Mouse (Mus musculus) gonadal fat pad, adult 2 months (tissue): ENCODE measurements around the gene Rnf141. TPM values are rescaled to one million over a fixed set of nuclear protein-coding genes. Genes with fewer than 3 reads are reported as not detected.

Source experiments
- DNase-seq: peaks from one replicate; pipeline ENCODE4 v3.0.0-alpha.2; 2012; ENCODE audit warnings: low read depth
- polyA plus RNA-seq: library from polyadenylated mRNA; depleted of rRNA; stranded (reverse); fragments of >200 nt; gene quantifications from 2 replicates; pipeline ENCODE4 v1.2.3, GENCODE M21; 2012

The Rnf141 gene
- polyA plus RNA-seq, 1 experiment = 24.7 TPM

DNA sequence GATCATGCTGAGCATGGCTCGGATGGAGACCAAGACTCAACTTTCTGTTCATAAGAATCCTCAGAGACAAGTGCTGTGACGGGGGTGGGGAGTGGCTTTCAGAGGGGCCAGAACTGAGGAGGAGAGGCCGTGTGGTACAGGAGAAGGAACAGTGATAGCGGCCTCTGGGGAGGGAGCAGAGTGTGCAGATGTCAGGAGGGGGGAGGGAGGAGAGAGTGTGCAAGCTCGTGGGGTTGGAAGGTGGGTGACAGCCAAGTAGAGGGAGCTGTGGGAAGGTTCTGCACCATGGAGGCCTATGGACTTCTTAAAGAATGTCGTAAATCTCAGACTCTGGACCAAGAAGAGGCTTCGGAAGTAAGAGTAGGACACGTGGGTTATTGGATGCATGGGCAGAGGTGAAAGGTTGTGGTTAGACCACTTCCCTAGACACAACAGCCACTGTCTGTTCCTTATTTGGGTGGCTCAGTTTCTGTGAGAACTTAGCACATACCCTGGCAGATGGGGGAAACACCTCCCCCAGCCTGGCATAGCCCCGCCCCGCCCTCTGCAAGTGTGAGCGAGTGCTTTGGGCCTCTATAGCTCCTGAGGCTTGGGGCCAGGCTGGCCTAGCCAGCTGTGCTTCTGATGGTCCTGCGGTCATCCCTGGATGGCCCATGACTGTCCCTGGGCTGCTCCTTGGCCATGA, 47.7 kb downstream of the Rnf141 start:
- DNase-seq = no peak

GRCm38 (mm10) chr7:110794722-110795121, 49.5 kb downstream of the Rnf141 start:
- DNase-seq = no peak

- DNase-seq = no peak
Measured at GRCm38 (mm10) chr7:110792834-110793233, 51.4 kb downstream of the Rnf141 start.

GRCm38 (mm10) chr7:110792201-110792600, 52.1 kb downstream of the Rnf141 start:
- DNase-seq = no peak

GRCm38 (mm10) chr7:110790878-110791277, 53.4 kb downstream of the Rnf141 start:
- DNase-seq = no peak

DNA sequence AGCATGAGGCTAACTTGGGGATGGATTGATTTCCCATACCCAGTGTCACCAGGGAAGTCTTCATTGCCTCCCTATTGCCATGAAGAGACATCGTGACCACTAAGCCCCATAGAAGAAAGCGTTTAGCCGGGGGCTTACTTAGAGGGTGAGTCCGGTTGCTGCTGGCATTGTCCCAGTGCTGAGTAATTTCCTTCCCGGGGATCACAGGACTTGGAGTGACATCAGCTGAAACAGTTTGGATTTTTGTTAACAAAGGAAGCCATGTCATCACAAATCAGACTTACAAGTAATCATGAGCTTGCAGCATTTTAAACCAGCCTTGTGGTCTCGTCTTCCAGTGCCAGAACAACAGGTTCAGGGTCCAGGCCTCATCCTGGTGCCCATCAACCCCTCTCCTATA, 56.9 kb downstream of the Rnf141 start:
- DNase-seq = no peak

DNA sequence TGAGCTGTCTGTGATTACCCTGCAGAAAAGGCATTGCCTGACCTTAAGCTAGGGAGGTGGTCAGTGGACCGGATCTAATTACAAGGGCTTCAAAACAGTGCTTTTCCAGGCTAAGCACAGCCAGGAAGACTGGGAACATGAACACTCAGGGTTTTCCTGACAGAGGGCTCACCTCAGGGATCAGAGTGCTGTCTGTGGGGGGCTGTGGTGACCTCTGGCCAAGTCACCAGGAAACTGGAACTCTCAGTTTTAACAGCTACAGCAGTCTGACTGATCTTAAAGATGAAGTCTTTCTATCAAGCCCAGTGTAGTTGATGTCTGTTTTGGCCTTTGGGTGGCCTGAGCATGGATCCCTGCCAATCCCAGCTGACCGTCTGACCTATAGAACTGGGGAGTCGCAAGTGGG, 58.5 kb downstream of the Rnf141 start:
- DNase-seq = no peak

GRCm38 (mm10) chr7:110784965-110785364, 59.3 kb downstream of the Rnf141 start:
- no peak for DNase-seq

DNA sequence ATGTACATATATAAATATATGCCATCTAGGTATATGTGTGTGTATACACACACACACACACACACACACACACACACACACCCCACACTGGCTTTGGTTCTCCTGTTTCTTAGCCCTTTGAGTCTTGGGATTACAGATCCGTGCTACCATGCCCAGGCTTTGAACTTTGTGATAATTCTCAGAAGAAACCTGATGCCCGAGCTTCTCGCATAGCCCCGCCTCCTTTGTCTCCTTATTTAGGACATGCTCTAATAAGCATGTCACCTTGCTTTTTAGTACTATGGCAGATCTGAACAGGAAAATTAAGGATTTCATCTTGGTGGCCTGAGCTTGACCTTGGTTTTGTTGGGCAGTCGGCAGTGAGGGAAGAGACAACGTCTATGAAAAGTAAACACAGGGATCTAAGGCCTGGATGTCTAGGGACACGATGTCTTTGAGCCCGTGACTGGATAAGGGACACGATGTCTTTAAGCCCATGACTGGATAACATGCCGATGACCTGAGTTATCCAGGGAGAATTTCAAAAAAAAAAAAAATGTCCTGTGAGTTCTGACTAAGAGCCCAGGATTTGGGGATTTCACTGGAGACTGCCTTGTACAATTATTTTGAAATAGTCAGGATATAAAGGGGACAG, 61.3 kb downstream of the Rnf141 start:
- DNase-seq = no peak

DNA sequence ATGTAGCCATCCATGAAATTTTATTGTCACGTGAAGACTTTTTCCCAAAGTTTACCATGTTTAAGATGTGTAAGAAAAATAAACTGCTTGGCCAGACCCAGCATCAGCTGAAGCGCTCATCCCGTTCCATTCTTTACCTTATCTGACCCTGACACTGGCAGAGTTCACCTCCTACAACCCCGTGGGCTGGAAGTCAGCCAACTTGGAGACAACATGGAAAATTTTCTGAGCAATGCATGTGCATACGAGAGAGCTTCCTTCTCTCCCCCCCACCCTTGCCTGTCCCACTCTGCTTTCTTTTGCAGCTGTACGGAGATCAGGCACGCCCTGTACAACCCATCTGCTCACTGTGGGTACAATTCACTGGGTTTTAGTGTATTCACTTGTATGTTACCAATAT, 62.1 kb downstream of the Rnf141 start:
- DNase-seq = no peak

- no peak for DNase-seq
Measured at GRCm38 (mm10) chr7:110781231-110781711, 63.0 kb downstream of the Rnf141 start.

DNA sequence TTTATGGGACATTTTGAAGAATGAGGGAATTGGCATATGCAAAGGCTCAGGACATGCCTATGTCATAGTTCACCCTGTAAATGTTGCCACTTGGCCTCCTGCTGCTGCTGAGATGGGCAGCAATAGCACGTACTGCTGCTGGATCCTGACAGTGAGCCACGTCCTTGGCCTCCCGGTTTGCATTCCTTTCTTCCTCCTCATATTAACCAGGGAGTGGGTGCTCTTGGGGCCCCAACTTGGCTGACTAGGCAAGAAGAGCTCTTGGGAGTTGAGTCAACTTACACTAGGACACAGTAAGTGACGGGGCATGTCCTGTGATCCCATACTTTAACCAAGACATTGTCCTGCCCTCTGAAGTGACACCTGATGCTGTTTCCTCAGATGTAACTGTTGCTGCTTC, 63.7 kb downstream of the Rnf141 start:
- DNase-seq = no peak

DNA sequence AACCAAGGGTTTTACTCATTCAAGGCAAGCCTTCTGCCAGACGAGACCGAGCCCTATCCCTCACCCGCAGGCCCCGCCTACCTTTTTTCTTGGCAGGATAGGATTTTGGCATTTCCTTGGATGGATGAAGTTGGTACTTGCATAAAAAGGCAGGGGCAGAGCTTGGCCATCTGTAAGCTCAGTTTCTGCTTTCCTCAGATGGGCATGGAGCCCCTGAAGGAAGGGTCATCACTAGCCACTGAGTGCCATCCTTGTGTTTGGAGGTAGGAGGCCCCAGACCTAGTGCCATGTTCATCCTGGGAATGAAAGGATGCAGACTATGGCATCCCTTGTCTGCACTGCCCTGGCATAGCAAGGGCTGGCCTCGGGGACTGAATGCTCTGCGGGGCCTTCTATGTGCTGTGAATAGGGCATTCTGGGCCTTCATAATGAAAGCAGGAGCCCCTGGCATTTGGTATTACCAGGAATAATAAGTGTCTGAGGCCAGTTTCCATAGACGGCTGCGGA, 64.6 kb downstream of the Rnf141 start:
- DNase-seq = no peak

GRCm38 (mm10) chr7:110778933-110779332, 65.3 kb downstream of the Rnf141 start:
- no peak for DNase-seq

- DNase-seq = no peak
Measured at GRCm38 (mm10) chr7:110777146-110778001, 66.9 kb downstream of the Rnf141 start.

- DNase-seq = no peak
Measured at GRCm38 (mm10) chr7:110774674-110775073, 69.6 kb downstream of the Rnf141 start.

DNA sequence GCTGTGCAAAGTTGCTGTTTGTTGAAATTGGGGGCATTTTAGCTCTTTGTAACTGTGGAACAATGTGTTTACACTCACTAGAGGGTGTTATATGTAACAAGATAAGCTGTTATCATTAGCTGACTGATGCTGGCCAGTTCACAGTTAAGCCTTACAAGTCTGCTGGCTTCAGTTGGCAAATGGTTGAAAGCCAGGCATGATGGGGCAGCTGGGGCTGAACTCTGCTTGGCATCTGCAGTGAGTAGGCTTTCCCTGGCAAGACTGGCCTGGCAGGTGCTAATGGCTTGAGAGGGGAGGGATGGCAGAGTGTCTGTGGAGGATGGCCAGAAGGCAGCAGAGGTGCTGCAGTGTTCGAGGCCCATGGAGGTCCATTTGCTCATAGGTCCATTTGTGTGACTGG, 70.2 kb downstream of the Rnf141 start:
- peak; percentile 58 for DNase-seq

- DNase-seq = peak; percentile 67
Measured at GRCm38 (mm10) chr7:110773204-110774002, 70.9 kb downstream of the Rnf141 start.

DNA sequence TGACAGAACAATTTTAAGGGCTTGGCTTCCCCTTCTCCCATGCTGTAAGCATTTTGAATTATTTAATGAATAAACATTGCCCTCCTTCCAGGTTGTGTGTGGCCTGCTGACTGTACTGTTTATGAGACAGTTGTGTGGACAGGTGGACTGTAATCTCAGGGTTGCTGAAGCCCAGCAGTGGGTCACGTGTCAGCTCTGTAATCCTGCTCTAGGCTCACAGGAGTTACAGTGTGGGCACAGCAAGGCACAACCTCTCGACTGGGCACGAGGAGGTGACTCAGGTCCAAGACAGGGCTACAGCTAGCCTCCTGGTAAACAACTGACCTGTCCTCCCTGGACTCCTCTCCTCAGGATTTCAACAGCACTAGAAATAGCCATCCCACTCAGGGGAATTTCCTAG, 71.9 kb downstream of the Rnf141 start:
- no peak for DNase-seq

DNA sequence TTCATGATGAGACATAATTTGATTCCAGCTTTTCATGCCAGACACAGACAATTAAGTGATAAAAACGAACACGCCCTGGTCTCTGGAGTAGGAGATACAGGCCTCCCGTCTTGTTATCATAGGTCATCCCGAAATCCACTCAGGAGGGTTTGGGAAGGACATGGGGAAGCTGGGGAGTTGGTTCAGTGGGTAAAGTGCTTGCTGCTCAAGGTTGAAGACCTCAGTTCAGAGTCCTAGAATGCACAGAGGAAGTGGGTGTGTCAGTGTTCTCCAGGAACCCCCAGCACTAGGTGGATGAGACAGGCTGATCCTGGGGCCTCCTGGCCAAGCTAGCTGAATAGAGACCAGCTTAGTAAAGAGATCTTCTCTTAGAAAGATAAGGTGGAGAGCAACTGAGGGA, 73.3 kb downstream of the Rnf141 start:
- DNase-seq = no peak

DNA sequence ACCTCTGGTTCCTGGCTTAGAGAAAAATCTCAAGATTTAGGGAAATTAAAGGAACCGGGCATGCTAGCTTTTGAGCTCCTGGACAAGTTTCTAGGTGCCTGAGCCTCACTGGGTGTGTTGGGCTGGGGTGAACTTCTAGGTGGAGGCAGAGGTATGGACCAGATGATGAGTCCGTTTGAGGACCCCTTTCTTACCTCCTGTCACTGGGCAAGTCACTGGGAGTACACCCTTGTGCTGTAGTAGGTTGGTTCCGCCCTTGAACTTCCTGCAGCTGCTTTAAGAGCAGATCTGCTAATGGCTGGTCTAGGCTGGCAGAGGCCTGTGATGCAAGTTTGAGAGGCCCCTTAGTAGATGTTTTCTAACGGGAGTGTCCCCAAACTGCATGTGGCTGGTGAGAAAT, 75.2 kb downstream of the Rnf141 start:
- DNase-seq = no peak
